Mouse (Mus musculus) G1E-ER4 (cell line): ENCODE measurements around the gene Fads2. TPM values are rescaled to one million over a fixed set of nuclear protein-coding genes. Genes with fewer than 3 reads are reported as not detected.

Experiments used
- GATA1 ChIP-seq: IDR thresholded peaks from one replicate; pipeline ENCODE4 v1.8.0; 2012; ENCODE audit warnings: low read length, inconsistent platforms
- polyA plus RNA-seq: library from polyadenylated mRNA; stranded (reverse); fragments of >175 nt; gene quantifications from 2 replicates; pipeline ENCODE4 v1.2.3, GENCODE M21; 2012

Fads2 gene
- polyA plus RNA-seq, 1 experiment, result 256 TPM

- TF ChIP-seq GATA1, result no peak
These were observed 6.6 kb upstream of the Fads2 start for GRCm38 (mm10) chr19:10108129-10108528.

- TF ChIP-seq GATA1, result no peak
These were observed 5.6 kb upstream of the Fads2 start for GRCm38 (mm10) chr19:10107051-10107611.

GRCm38 (mm10) chr19:10106634-10107033 is 5.1 kb upstream of the Fads2 start:
- no peak for TF ChIP-seq GATA1

DNA sequence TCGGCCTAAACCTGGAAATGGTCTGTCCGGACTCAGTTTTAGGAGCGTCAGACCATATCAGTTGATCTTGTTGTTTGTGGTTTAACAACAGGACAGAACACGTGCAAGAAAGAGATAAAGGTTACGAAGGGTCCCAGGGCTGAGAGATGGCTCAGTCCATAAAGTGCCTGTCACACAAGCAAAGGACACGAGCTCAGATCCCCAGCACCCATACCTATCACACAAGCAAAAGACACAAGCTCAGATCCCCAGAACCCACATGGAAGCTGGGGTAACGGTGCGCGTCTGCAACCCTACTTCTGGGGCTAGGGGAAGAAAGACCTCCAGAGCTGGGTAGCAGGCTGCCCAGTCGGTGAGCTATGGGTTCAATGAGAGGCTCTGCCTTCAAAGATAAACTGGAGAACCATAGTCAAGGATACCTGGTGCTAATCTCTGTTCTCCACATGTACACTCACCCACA is 3.5 kb upstream of the Fads2 start:
- TF ChIP-seq GATA1, result peak; percentile 85

DNA sequence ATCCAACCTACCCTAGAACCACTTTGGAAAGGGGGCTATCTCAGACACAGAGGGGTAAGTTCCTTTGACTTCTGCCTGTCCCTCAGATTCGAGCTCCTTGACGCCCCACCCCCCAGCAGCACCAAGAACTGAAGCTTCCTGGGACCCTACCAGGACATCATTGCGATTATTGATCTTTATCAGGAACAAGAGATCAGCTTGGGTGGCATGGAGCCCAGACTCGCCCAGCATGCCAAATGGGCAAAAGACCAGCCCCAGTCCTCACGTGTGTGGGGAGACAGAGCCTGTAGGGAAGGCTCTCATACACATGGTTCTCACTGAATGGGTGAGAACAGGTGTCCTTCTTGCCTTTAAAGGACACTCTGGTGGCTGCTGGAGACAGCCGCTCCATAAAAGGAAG is 2.7 kb upstream of the Fads2 start:
- no peak for TF ChIP-seq GATA1

- TF ChIP-seq GATA1, result no peak
These were observed 631 bp upstream of the Fads2 start for GRCm38 (mm10) chr19:10102054-10102700.

- TF ChIP-seq GATA1, result no peak
These were observed 895 bp downstream of the Fads2 start for GRCm38 (mm10) chr19:10100631-10101071.

DNA sequence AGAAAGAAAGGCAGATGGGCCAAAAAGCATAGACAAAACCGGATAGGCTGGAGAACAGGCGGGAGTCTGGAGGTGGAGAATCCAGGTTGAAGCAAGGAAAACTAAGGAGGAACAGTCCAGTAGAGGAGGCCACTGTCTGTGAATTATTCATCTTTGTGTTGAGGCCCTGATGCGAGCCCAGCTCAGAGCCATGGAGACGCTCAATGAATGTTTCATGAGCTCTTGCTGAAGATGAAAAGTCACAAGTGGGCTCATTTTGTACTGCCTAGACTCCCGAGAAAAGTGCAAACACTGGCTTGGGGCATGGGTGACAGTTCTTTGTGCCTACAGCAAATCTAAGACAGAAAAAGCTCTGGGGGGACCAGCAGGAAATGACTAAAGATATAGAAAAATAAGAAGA is 3.7 kb downstream of the Fads2 start:
- no peak for TF ChIP-seq GATA1

GRCm38 (mm10) chr19:10096371-10096876 is 5.1 kb downstream of the Fads2 start:
- TF ChIP-seq GATA1, result no peak

- no peak for TF ChIP-seq GATA1
These were observed 6.9 kb downstream of the Fads2 start for GRCm38 (mm10) chr19:10094695-10095094.

DNA sequence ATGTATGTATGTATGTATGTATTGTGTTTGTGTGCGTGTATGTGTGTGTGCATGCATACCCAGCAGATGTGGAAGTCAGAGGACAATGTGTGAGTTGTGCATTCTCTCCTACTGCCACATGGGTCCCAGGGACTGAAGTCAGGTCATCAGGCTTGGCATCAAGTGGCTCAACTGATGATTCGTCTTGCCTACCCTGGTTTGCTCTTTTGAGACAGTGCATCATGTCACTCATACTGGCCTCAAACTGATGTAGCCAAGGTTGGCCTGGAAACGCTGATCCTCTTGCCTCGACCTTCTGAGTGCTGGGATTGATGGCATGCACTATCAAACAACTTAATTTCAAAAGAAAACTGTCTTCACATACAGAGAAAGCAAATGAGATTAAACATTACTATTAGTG is 7.7 kb downstream of the Fads2 start:
- no peak for TF ChIP-seq GATA1

DNA sequence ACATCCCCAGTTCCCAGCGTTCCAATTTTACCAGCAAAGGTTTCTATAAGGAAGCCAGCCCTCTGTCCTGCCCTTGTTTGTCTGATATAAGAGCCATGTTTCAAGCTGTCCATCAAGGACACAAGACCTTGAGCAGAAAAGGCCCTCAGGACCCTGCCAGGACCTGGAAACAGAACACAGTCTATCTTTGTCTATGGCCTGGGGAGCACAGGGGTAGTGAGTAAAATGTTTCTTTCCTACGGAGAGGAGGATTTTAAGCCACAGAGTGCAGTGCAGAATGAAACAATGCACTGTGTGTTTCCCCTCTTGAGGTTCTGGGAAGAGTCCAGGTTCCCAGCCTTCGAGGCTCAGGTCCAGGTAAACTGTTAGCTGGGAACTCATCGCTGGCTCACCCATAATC is 14.6 kb downstream of the Fads2 start:
- no peak for TF ChIP-seq GATA1

DNA sequence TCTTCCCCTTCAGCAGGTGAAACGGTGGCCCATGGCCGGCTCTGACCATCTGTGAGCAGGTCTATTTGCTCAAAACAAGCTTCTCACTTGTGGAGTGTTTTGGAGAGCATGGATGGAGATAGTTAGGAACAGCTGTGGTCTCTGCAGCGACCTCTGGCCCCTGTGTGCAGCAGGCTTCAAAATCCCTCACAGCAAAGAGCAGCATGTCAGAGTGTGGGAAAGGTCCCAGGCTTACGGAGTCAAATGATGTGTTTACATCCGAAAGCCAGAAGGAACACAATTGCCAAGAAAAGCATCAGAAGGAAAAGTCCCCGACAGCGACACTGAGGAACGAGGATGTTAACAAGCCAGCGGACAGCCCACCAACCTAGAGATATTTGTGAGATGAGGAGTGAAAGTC is 16.1 kb downstream of the Fads2 start:
- no peak for TF ChIP-seq GATA1

- TF ChIP-seq GATA1, result no peak
These were observed 19.4 kb downstream of the Fads2 start for GRCm38 (mm10) chr19:10082105-10082504.

DNA sequence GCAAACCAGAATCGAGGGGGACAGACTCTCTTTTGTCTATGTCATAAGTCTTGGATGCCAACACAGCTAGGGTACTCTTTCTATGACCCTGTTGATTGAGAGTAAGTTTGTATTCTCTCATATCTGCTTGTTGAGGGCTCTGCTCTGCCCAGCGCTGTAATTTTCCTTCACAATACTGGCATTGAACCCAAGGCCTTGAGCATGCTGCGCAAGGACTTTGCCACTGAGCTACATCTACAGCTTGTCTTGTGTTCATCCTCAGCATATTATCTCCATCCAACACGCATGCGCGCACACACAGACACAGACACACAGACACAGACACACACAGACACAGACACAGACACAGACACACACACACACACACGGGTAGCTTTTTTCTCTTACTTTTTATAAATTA is 21.2 kb downstream of the Fads2 start:
- no peak for TF ChIP-seq GATA1

GRCm38 (mm10) chr19:10078392-10078791 is 23.2 kb downstream of the Fads2 start:
- no peak for TF ChIP-seq GATA1

- TF ChIP-seq GATA1, result no peak
These were observed 28.4 kb downstream of the Fads2 start for GRCm38 (mm10) chr19:10073145-10073544.

DNA sequence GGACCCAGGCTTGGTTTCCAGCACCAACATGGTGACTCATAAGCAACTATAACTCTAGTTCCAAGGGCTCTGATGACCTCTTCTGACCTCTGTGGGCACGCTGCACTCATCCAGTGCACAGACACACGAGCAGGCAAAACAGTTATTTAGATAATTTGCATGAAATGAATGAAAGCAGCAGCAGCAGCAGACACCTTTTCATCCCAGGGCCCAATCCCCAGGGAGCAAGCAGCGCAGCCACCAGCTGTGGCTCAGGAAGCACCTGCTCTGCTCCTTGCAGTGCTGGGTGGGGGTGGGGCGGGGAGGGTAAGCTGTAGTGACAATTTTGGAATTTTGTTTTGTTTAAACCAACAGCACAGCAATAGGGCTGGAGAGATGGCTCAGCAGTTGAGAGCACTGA is 29.7 kb downstream of the Fads2 start:
- TF ChIP-seq GATA1, result no peak
